Mouse (Mus musculus) frontal cortex, adult 2 months (tissue): ENCODE measurements around the gene Tex21. TPM values are rescaled to one million over a fixed set of nuclear protein-coding genes. Genes with fewer than 3 reads are reported as not detected.

ENCODE experiments used
- polyA plus RNA-seq: library from polyadenylated mRNA; depleted of rRNA; stranded (reverse); fragments of >200 nt; gene quantifications from 2 replicates; pipeline ENCODE4 v1.2.3, GENCODE M21; 2012; rRNA removed

Tex21 gene
- polyA plus RNA-seq, 1 experiment: not detected

Other genes starting within 250 kb of the Tex21 start
- 0.22 and 0.25 TPM in 2 replicates for gene Esr2, start 69.5 kb downstream of the Tex21 start, polyA plus RNA-seq
- 33.9 and 34.3 TPM in 2 replicates for gene Mthfd1, start 8.6 kb upstream of the Tex21 start, polyA plus RNA-seq
- gene Akap5, start 78.1 kb upstream of the Tex21 start, polyA plus RNA-seq: 41.2 and 42.3 TPM in 2 replicates
- gene Zbtb25, start 122.9 kb upstream of the Tex21 start, polyA plus RNA-seq: 15.9 and 19.0 TPM in 2 replicates
- 3.7 and 3.9 TPM in 2 replicates for gene Zbtb1, start 123.5 kb upstream of the Tex21 start, polyA plus RNA-seq
- 64.5 and 73.2 TPM in 2 replicates for gene Hspa2, start 157.4 kb upstream of the Tex21 start, polyA plus RNA-seq
- gene Ppp1r36, start 170.8 kb upstream of the Tex21 start, polyA plus RNA-seq: 1.5 and 1.8 TPM in 2 replicates